Comparison of ENCODE assay signal across 23 mouse cellular contexts in genomic region chr5:75671136-75671788, GRCm38 (mm10).
"Had no signal": no experiment of that assay in that cellular context is flagged by ENCODE, and none has a peak within 500 bp of the region (broad histone marks: within the 10 kb centered on the region; RNA-seq: fewer than 3 reads in every experiment).

No protein-coding gene starts in this region.

- H3K4me2 ChIP-seq: kidney, embryonic 15.5 days; limb, embryonic 13.5 days; liver, embryonic 12.5 days; liver, embryonic 15.5 days; midbrain, embryonic 12.5 days; neural tube, embryonic 13.5 days had no signal

- H3K9me3 ChIP-seq: kidney, embryonic 15.5 days; limb, embryonic 10.5 days; limb, embryonic 13.5 days; liver, embryonic 12.5 days; liver, embryonic 15.5 days; midbrain, embryonic 12.5 days; neural tube, embryonic 13.5 days had no signal

- H3K27me3 ChIP-seq: kidney, embryonic 15.5 days; limb, embryonic 13.5 days; liver, embryonic 15.5 days; midbrain, embryonic 12.5 days; neural tube, embryonic 13.5 days had no signal

- DNase-seq: kidney, adult 11 months; kidney, adult 8-10 months; kidney, postnatal 10 days; kidney, postnatal 36 days; liver; lung, adult 2 months; lung, postnatal 14 days; lung, postnatal 4 days; retina, postnatal 1 day; right cerebral cortex, postnatal 25 days; spleen, adult 18-20 months; thymus, adult 2 months; thymus, postnatal 25 days had no signal

- H3K4me1 ChIP-seq: kidney, embryonic 15.5 days; limb, embryonic 10.5 days; limb, embryonic 13.5 days; liver, embryonic 12.5 days; liver, embryonic 15.5 days; midbrain, embryonic 12.5 days had no signal

- H3K27ac ChIP-seq: kidney, embryonic 15.5 days; limb, embryonic 10.5 days; limb, embryonic 13.5 days; liver, embryonic 12.5 days; liver, embryonic 15.5 days; midbrain, embryonic 12.5 days; neural tube, embryonic 13.5 days; stomach, postnatal 0 days had no signal

- ATAC-seq: liver, embryonic 12.5 days; midbrain, embryonic 16.5 days had no signal

- H3K9ac ChIP-seq: kidney, embryonic 15.5 days; limb, embryonic 13.5 days; liver, embryonic 12.5 days; liver, embryonic 15.5 days; midbrain, embryonic 12.5 days; neural tube, embryonic 13.5 days had no signal

- H3K4me3 ChIP-seq: kidney, embryonic 15.5 days; limb, embryonic 10.5 days; limb, embryonic 13.5 days; liver, embryonic 12.5 days; liver, embryonic 15.5 days; midbrain, embryonic 12.5 days; myocyte; neural tube, embryonic 13.5 days had no signal

- H3K36me3 ChIP-seq: kidney, embryonic 15.5 days; limb, embryonic 10.5 days; limb, embryonic 13.5 days; liver, embryonic 12.5 days; liver, embryonic 15.5 days; midbrain, embryonic 12.5 days; neural tube, embryonic 13.5 days had no signal
